Mouse (Mus musculus) G1E-ER4 (cell line): ENCODE measurements around the gene Cxcl12. TPM values are rescaled to one million over a fixed set of nuclear protein-coding genes. Genes with fewer than 3 reads are reported as not detected.

Experiments used
- GATA1 ChIP-seq: IDR thresholded peaks from one replicate; pipeline ENCODE4 v1.8.0; 2012; ENCODE audit warnings: low read length, inconsistent platforms
- polyA plus RNA-seq: library from polyadenylated mRNA; stranded (reverse); fragments of >175 nt; gene quantifications from 2 replicates; pipeline ENCODE4 v1.2.3, GENCODE M21; 2012

Gene Cxcl12
- polyA plus RNA-seq, 1 experiment: not detected

DNA sequence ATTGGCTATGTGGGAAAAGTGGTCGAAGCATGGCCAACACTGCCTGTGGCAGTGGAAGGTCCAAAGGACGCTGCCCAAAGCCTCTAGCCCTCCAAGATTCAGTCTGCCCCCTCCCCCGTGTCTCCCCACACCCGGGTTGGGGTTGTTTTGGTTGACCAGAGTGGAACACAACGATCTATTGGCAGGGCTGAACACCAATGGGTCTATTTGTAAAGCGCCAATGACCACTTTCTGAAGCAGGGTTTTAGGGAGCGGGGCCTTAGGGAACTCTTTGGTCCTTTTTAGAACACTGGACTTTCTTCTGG is 957 bp upstream of the Cxcl12 start:
- TF ChIP-seq GATA1: no peak

- TF ChIP-seq GATA1: no peak
Measured at GRCm38 (mm10) chr6:117169051-117169909, 945 bp downstream of the Cxcl12 start.

- no peak for TF ChIP-seq GATA1
Measured at GRCm38 (mm10) chr6:117169910-117170747, 1.8 kb downstream of the Cxcl12 start.

GRCm38 (mm10) chr6:117172358-117172757 is 4.0 kb downstream of the Cxcl12 start:
- no peak for TF ChIP-seq GATA1

DNA sequence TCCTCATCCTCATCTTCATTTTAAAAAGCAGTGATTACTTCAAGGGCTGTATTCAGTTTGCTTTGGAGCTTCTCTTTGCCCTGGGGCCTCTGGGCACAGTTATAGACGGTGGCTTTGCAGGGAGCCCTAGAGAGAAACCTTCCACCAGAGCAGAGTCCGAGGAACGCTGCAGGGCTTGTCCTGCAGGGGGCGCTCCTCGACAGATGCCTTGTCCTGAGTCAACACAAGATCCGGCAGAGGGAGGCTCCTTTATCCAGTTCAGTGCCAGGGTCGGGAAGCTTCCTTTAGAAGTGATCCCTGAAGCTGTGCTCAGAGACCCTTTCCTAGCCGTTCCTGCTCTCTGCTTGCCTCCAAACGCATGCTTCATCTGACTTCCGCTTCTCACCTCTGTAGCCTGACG is 5.5 kb downstream of the Cxcl12 start:
- TF ChIP-seq GATA1: no peak

- no peak for TF ChIP-seq GATA1
Measured at GRCm38 (mm10) chr6:117175113-117175793, 6.9 kb downstream of the Cxcl12 start.

DNA sequence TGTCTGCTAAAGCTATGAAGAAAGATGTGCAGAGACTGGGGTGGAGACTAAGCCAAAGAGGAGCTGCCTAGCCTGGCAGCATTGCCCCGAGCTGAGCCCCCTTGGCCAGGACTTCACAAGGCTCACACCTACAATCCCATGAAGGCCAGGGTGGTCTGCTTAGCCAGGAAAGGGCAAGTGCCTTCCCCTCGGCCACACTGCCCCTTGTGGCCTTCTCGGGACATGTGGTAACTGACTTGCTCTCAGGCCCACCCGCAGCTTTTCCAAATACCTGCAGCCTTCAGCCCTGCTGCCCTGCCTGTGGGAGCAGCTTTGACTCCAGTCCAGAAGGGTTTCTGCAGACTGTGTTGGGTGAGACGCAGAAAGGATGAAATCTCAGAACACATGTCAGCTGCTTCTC is 8.1 kb downstream of the Cxcl12 start:
- no peak for TF ChIP-seq GATA1

- TF ChIP-seq GATA1: no peak
Measured at GRCm38 (mm10) chr6:117180303-117180702, 12.0 kb downstream of the Cxcl12 start.

DNA sequence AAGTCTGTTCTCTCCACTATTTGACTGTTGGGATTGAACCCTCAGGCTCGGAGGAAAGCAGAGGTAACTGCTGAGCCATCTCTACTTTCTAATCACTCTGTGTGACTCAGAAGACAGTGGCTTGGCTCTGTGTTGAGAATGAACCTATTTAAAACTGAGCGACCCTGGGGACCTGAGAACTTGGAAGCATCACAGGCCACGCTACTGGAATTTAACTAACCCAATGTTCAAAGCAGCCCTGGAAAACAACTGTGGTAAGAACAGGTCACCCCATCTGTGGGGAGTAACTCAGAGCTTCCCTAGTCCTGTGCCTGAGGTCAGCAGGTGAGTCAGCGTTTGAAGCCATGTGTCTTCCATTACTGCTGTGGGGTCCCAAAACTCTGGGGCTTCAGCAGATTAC is 17.0 kb downstream of the Cxcl12 start:
- no peak for TF ChIP-seq GATA1

- no peak for TF ChIP-seq GATA1
Measured at GRCm38 (mm10) chr6:117190453-117190852, 22.1 kb downstream of the Cxcl12 start.

DNA sequence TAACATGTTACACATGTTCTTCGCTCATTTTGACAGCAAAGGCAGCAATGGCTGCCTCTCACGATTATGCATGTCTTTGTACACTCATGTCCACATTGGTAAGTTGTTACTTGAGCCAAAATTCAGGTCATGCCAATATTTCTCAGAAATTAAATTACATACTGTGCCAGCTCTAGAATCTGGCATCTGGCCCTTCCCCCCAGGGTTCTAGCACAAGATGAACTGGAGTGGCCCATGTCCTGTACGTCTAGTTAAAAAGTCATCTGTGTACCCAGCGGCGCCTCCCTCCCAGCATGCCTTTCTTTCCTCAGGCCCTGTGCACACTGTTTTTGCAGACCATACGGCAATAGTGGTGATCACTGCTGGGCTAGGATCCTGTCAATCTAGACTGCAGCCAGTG is 23.4 kb downstream of the Cxcl12 start:
- TF ChIP-seq GATA1: no peak

DNA sequence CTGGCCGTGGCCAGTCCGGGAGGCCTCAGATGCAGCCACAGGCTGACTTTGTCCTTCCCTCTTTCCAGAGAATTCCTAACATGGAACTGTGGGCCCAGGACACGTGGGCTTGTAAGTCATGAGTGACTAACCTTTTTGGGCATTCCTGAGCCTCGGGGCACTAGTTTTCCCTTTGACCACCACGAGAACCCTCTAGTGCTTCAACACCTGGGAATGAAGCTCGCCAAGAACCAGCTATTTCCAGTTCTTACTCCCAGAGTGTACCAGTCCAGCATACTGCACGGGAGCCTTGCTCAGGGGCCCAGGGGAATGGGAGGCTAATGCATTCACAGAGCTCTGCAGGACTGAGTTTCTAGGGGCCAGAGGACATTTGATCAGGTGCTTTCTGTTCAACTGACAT is 24.3 kb downstream of the Cxcl12 start:
- TF ChIP-seq GATA1: no peak

GRCm38 (mm10) chr6:117195270-117195669 is 26.9 kb downstream of the Cxcl12 start:
- TF ChIP-seq GATA1: no peak

- TF ChIP-seq GATA1: no peak
Measured at GRCm38 (mm10) chr6:117198871-117199270, 30.5 kb downstream of the Cxcl12 start.

GRCm38 (mm10) chr6:117199718-117200117 is 31.4 kb downstream of the Cxcl12 start:
- TF ChIP-seq GATA1: no peak

DNA sequence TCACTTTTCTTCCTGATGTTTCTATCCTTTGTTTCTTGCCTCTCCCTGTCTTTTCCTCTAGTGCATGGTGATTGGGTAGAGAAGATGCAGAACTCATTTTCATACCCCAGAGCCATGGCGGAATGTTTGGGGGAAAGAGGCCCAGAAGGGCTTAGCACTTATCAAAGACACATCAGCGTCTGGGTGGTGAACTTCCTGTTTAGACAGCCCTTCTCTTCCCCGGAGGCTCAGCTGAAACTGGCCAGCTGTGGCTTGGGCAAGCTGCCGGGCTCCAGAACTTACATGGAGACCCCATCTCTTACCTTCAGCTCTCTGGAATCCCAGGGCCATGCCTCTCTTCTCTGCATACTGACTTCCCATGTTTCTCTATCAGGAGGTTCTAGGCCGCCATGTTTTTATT is 32.6 kb downstream of the Cxcl12 start:
- TF ChIP-seq GATA1: no peak
